Mouse (Mus musculus): ENCODE measurements at regions not wholly inside any gene's neighbourhood (a gene's known extent, or its start where the extent isn't known, plus 50 kb on each side); places are given as distances from the start of the nearest gene placed in this dataset.

GRCm38 (mm10) chr16:44625108-44625616, 66.5 kb upstream of the Boc start:
- DNase-seq (ENCODE audit: low spot score): no peak
- H3K27me3 ChIP-seq (replicated peaks; ENCODE audit: low read depth, poor library complexity, severe bottlenecking): no peaks in the 10 kb centered on the region
- no peaks in the 10 kb centered on the region for H3K36me3 ChIP-seq (replicated peaks)
- 56% methylated on average over 6 of the region's 6 CpGs for WGBS
- no peaks in the 10 kb centered on the region for H3K9me3 ChIP-seq
- H3K4me3 ChIP-seq: no peak overlapping the region
- peaks cover 9% of the 10 kb centered on the region for H3K4me1 ChIP-seq
- H3K27ac ChIP-seq (replicated peaks): peak overlapping the region; percentile 19; the same call in 1 of the 2 replicates

GRCm38 (mm10) chr16:44621573-44621972, 62.9 kb upstream of the Boc start:
- Histone ChIP-seq H3K4me3 (no peak overlapping the region), H3K36me3 (replicated peaks) (no peaks in the 10 kb centered on the region), H3K27me3 (replicated peaks; ENCODE audit: low read depth, poor library complexity, severe bottlenecking) (no peaks in the 10 kb centered on the region), H3K4me1 (peaks cover 17% of the 10 kb centered on the region), H3K9me3 (no peaks in the 10 kb centered on the region), H3K27ac (replicated peaks) (no peak overlapping the region)
- no peak for DNase-seq (ENCODE audit: low spot score)
- 90% methylated on average over 5 of the region's 5 CpGs for WGBS

- DNase-seq (ENCODE audit: low spot score): no peak
- no peak overlapping the region for H3K27ac ChIP-seq (replicated peaks)
- 81% methylated on average over 2 of the region's 2 CpGs for WGBS
- H3K4me3 ChIP-seq: no peak overlapping the region
- no peaks in the 10 kb centered on the region for H3K36me3 ChIP-seq (replicated peaks)
- H3K27me3 ChIP-seq (replicated peaks; ENCODE audit: low read depth, poor library complexity, severe bottlenecking): no peaks in the 10 kb centered on the region
- peaks cover 27% of the 10 kb centered on the region for H3K4me1 ChIP-seq
- H3K9me3 ChIP-seq: no peaks in the 10 kb centered on the region
These were observed 61.8 kb upstream of the Boc start for GRCm38 (mm10) chr16:44620536-44620935.

GRCm38 (mm10) chr16:44619476-44620103, 60.9 kb upstream of the Boc start:
- Histone ChIP-seq H3K4me1 (peaks cover 34% of the 10 kb centered on the region), H3K27ac (replicated peaks) (no peak overlapping the region), H3K27me3 (replicated peaks; ENCODE audit: low read depth, poor library complexity, severe bottlenecking) (no peaks in the 10 kb centered on the region), H3K36me3 (replicated peaks) (no peaks in the 10 kb centered on the region), H3K4me3 (no peak overlapping the region), H3K9me3 (no peaks in the 10 kb centered on the region)
- no peak for DNase-seq (ENCODE audit: low spot score)
- WGBS: 94% methylated on average over 4 of the region's 4 CpGs

GRCm38 (mm10) chr16:44617041-44617440, 58.3 kb upstream of the Boc start:
- peak overlapping the region; percentile 80 for H3K27ac ChIP-seq (replicated peaks)
- 78% methylated on average over 6 of the region's 6 CpGs for WGBS

GRCm38 (mm10) chr16:44616376-44616775, 57.7 kb upstream of the Boc start:
- peaks cover 48% of the 10 kb centered on the region for H3K4me1 ChIP-seq

More at GRCm38 (mm10) chr16:44617041-44617440, 58.3 kb upstream of the Boc start:
- Histone ChIP-seq H3K36me3 (replicated peaks) (no peaks in the 10 kb centered on the region), H3K4me3 (no peak overlapping the region), H3K27me3 (replicated peaks; ENCODE audit: low read depth, poor library complexity, severe bottlenecking) (no peaks in the 10 kb centered on the region), H3K9me3 (no peaks in the 10 kb centered on the region), H3K4me1 (peaks cover 42% of the 10 kb centered on the region)
- no peak for DNase-seq (ENCODE audit: low spot score)

GRCm38 (mm10) chr16:44615878-44616206, 57.1 kb upstream of the Boc start:
- H3K27ac ChIP-seq (replicated peaks): peak overlapping the region; percentile 80
- H3K4me1 ChIP-seq: peaks cover 48% of the 10 kb centered on the region
- no peaks in the 10 kb centered on the region for H3K9me3 ChIP-seq
- peak; percentile 80 for DNase-seq (ENCODE audit: low spot score)
- no peaks in the 10 kb centered on the region for H3K27me3 ChIP-seq (replicated peaks; ENCODE audit: low read depth, poor library complexity, severe bottlenecking)
- WGBS: 15% methylated on average over 3 of the region's 3 CpGs
- H3K36me3 ChIP-seq (replicated peaks): no peaks in the 10 kb centered on the region
- peak overlapping the region; percentile 29; the same call in 1 of the 2 replicates for H3K4me3 ChIP-seq

More at GRCm38 (mm10) chr16:44616376-44616775, 57.7 kb upstream of the Boc start:
- Histone ChIP-seq H3K27me3 (replicated peaks; ENCODE audit: low read depth, poor library complexity, severe bottlenecking) (no peaks in the 10 kb centered on the region), H3K36me3 (replicated peaks) (no peaks in the 10 kb centered on the region), H3K4me3 (peak overlapping the region; percentile 29), H3K27ac (replicated peaks) (peak overlapping the region; percentile 80), H3K9me3 (no peaks in the 10 kb centered on the region)
- 17% methylated on average over 5 of the region's 5 CpGs for WGBS
- DNase-seq (ENCODE audit: low spot score): peak; percentile 60

- Histone ChIP-seq H3K27me3 (replicated peaks; ENCODE audit: low read depth, poor library complexity, severe bottlenecking) (no peaks in the 10 kb centered on the region), H3K27ac (replicated peaks) (peak overlapping the region; percentile 80), H3K4me3 (peak overlapping the region; percentile 29; the same call in 1 of the 2 replicates), H3K4me1 (peaks cover 48% of the 10 kb centered on the region), H3K9me3 (no peaks in the 10 kb centered on the region), H3K36me3 (replicated peaks) (no peaks in the 10 kb centered on the region)
- no peak for DNase-seq (ENCODE audit: low spot score)
- 52% methylated on average over 9 of the region's 9 CpGs for WGBS
These were observed 56.6 kb upstream of the Boc start for GRCm38 (mm10) chr16:44615172-44615877.

GRCm38 (mm10) chr16:44614235-44614634, 55.5 kb upstream of the Boc start:
- Histone ChIP-seq H3K27me3 (replicated peaks; ENCODE audit: low read depth, poor library complexity, severe bottlenecking) (no peaks in the 10 kb centered on the region), H3K4me1 (peaks cover 48% of the 10 kb centered on the region), H3K4me3 (no peak overlapping the region), H3K27ac (replicated peaks) (no peak overlapping the region), H3K36me3 (replicated peaks) (no peaks in the 10 kb centered on the region), H3K9me3 (no peaks in the 10 kb centered on the region)
- 95% methylated on average over 5 of the region's 5 CpGs for WGBS
- no peak for DNase-seq (ENCODE audit: low spot score)

GRCm38 (mm10) chr16:44612676-44613075, 54.0 kb upstream of the Boc start:
- H3K27me3 ChIP-seq (replicated peaks; ENCODE audit: low read depth, poor library complexity, severe bottlenecking): no peaks in the 10 kb centered on the region
- H3K4me3 ChIP-seq: no peak overlapping the region
- peak overlapping the region; percentile 45; the same call in 1 of the 2 replicates for H3K27ac ChIP-seq (replicated peaks)
- H3K4me1 ChIP-seq: peaks cover 39% of the 10 kb centered on the region
- WGBS: 76% methylated on average over 5 of the region's 5 CpGs
- H3K9me3 ChIP-seq: no peaks in the 10 kb centered on the region
- no peak for DNase-seq (ENCODE audit: low spot score)
- H3K36me3 ChIP-seq (replicated peaks): no peaks in the 10 kb centered on the region

- peaks cover 31% of the 10 kb centered on the region for H3K4me1 ChIP-seq
- H3K36me3 ChIP-seq (replicated peaks): no peaks in the 10 kb centered on the region
- WGBS: 88% methylated on average over 6 of the region's 6 CpGs
- no peaks in the 10 kb centered on the region for H3K27me3 ChIP-seq (replicated peaks; ENCODE audit: low read depth, poor library complexity, severe bottlenecking)
- H3K4me3 ChIP-seq: no peak overlapping the region
- H3K27ac ChIP-seq (replicated peaks): no peak overlapping the region
- no peaks in the 10 kb centered on the region for H3K9me3 ChIP-seq
- no peak for DNase-seq (ENCODE audit: low spot score)
These were observed 52.8 kb upstream of the Boc start for GRCm38 (mm10) chr16:44611525-44611924.

- H3K36me3 ChIP-seq (replicated peaks): no peaks in the 10 kb centered on the region
- peaks cover 22% of the 10 kb centered on the region for H3K4me1 ChIP-seq
- H3K9me3 ChIP-seq: no peaks in the 10 kb centered on the region
- 93% methylated on average over 1 of the region's 1 CpGs for WGBS
- no peak overlapping the region for H3K27ac ChIP-seq (replicated peaks)
- no peaks in the 10 kb centered on the region; the same call in 1 of the 2 replicates for H3K27me3 ChIP-seq (replicated peaks; ENCODE audit: low read depth, poor library complexity, severe bottlenecking)
- no peak overlapping the region for H3K4me3 ChIP-seq
- no peak for DNase-seq (ENCODE audit: low spot score)
These were observed 49.9 kb upstream of the Boc start for GRCm38 (mm10) chr16:44608586-44608985.

All from embryonic facial prominence, embryonic 10.5 days (tissue).